Mouse (Mus musculus): ENCODE data around the gene Nln. TPM values are rescaled to one million over a fixed set of nuclear protein-coding genes. Genes with fewer than 3 reads are reported as not detected.

The Nln gene
- polyA plus RNA-seq, 1 experiment: 10.8 TPM

- H3K27me3 ChIP-seq (ENCODE audit: control insufficient read depth, insufficient read depth, insufficient read length): no peaks in the 10 kb centered on the region
- H3ac ChIP-seq (ENCODE audit: control insufficient read depth, insufficient read length): no peak overlapping the region
- H3K36me3 ChIP-seq (ENCODE audit: control insufficient read depth, insufficient read depth): no peaks in the 10 kb centered on the region
- TF ChIP-seq MYOD1 (IDR thresholded peaks at IDR 0.05; ENCODE audit: control insufficient read depth in 1 of 3, insufficient read length in 2 of 3, low read depth in 2 of 3) (no peak), TCF12 (IDR thresholded peaks at IDR 0.05; ENCODE audit: insufficient read depth, poor library complexity, severe bottlenecking) (no peak), MAX (IDR thresholded peaks at IDR 0.05; ENCODE audit: low read depth) (no peak), CEBPB (IDR thresholded peaks at IDR 0.05; ENCODE audit: insufficient read depth, poor library complexity, severe bottlenecking) (no peak), USF1 (IDR thresholded peaks at IDR 0.05; ENCODE audit: low read depth) (no peak), REST (IDR thresholded peaks at IDR 0.05; ENCODE audit: insufficient read depth, insufficient read length) (no peak), TCF3 (IDR thresholded peaks at IDR 0.05; ENCODE audit: insufficient read length, low read depth) (no peak), POLR2A (IDR thresholded peaks at IDR 0.05; ENCODE audit: insufficient read length, low read depth) (no peak), SRF (IDR thresholded peaks at IDR 0.05; ENCODE audit: control insufficient read depth, insufficient read length, low read depth) (no peak), E2F4 (IDR thresholded peaks at IDR 0.05; ENCODE audit: insufficient read depth) (no peak), MYOG (IDR thresholded peaks at IDR 0.05; ENCODE audit: control insufficient read depth in 1 of 3, insufficient read depth in 1 of 3, insufficient read length in 2 of 3, low read depth in 2 of 3) (no peak), POLR2AphosphoS2 (IDR thresholded peaks at IDR 0.05; ENCODE audit: insufficient read length, low read depth) (no peak)
- no peaks in the 10 kb centered on the region for H3K79me2 ChIP-seq (ENCODE audit: control insufficient read depth, insufficient read depth)
- H3K4me3 ChIP-seq: no peak overlapping the region
- no peak overlapping the region for H3K4me2 ChIP-seq (ENCODE audit: low read depth)
Measured at GRCm38 (mm10) chr13:104005231-104005845, 104.1 kb downstream of the Nln start.

GRCm38 (mm10) chr13:103994085-103994455, 115.3 kb downstream of the Nln start:
- no peaks in the 10 kb centered on the region for H3K79me2 ChIP-seq (ENCODE audit: control insufficient read depth, insufficient read depth)
- no peaks in the 10 kb centered on the region for H3K36me3 ChIP-seq (ENCODE audit: control insufficient read depth, insufficient read depth)
- H3ac ChIP-seq (ENCODE audit: control insufficient read depth, insufficient read length): no peak overlapping the region
- H3K27me3 ChIP-seq (ENCODE audit: control insufficient read depth, insufficient read depth, insufficient read length): no peaks in the 10 kb centered on the region
- H3K4me3 ChIP-seq: no peak overlapping the region
- no peak for TF ChIP-seq TCF3 (IDR thresholded peaks at IDR 0.05; ENCODE audit: insufficient read length, low read depth)
- TF ChIP-seq SRF (IDR thresholded peaks at IDR 0.05; ENCODE audit: control insufficient read depth, insufficient read length, low read depth): no peak
- no peak for TF ChIP-seq E2F4 (IDR thresholded peaks at IDR 0.05; ENCODE audit: insufficient read depth)
- TF ChIP-seq MYOG (IDR thresholded peaks at IDR 0.05; ENCODE audit: control insufficient read depth in 1 of 3, insufficient read depth in 1 of 3, insufficient read length in 2 of 3, low read depth in 2 of 3): no peak
- no peak for TF ChIP-seq TCF12 (IDR thresholded peaks at IDR 0.05; ENCODE audit: insufficient read depth, poor library complexity, severe bottlenecking)
- no peak for TF ChIP-seq MAX (IDR thresholded peaks at IDR 0.05; ENCODE audit: low read depth)
- TF ChIP-seq POLR2A (IDR thresholded peaks at IDR 0.05; ENCODE audit: insufficient read length, low read depth): no peak
- TF ChIP-seq MYOD1 (IDR thresholded peaks at IDR 0.05; ENCODE audit: control insufficient read depth in 1 of 3, insufficient read length in 2 of 3, low read depth in 2 of 3): no peak
- TF ChIP-seq REST (IDR thresholded peaks at IDR 0.05; ENCODE audit: insufficient read depth, insufficient read length): no peak
- no peak for TF ChIP-seq USF1 (IDR thresholded peaks at IDR 0.05; ENCODE audit: low read depth)
- TF ChIP-seq CEBPB (IDR thresholded peaks at IDR 0.05; ENCODE audit: insufficient read depth, poor library complexity, severe bottlenecking): no peak
- TF ChIP-seq POLR2AphosphoS2 (IDR thresholded peaks at IDR 0.05; ENCODE audit: insufficient read length, low read depth): no peak
- H3K4me2 ChIP-seq (ENCODE audit: low read depth): no peak overlapping the region

GRCm38 (mm10) chr13:103993142-103994084, 116.0 kb downstream of the Nln start:
- TF ChIP-seq USF1 (IDR thresholded peaks at IDR 0.05; ENCODE audit: low read depth): no peak
- no peak for TF ChIP-seq MYOG (IDR thresholded peaks at IDR 0.05; ENCODE audit: control insufficient read depth in 1 of 3, insufficient read depth in 1 of 3, insufficient read length in 2 of 3, low read depth in 2 of 3)
- TF ChIP-seq TCF12 (IDR thresholded peaks at IDR 0.05; ENCODE audit: insufficient read depth, poor library complexity, severe bottlenecking): no peak
- TF ChIP-seq MAX (IDR thresholded peaks at IDR 0.05; ENCODE audit: low read depth): no peak
- no peak for TF ChIP-seq REST (IDR thresholded peaks at IDR 0.05; ENCODE audit: insufficient read depth, insufficient read length)
- no peak for TF ChIP-seq SRF (IDR thresholded peaks at IDR 0.05; ENCODE audit: control insufficient read depth, insufficient read length, low read depth)
- no peak for TF ChIP-seq POLR2AphosphoS2 (IDR thresholded peaks at IDR 0.05; ENCODE audit: insufficient read length, low read depth)
- no peak for TF ChIP-seq TCF3 (IDR thresholded peaks at IDR 0.05; ENCODE audit: insufficient read length, low read depth)
- TF ChIP-seq E2F4 (IDR thresholded peaks at IDR 0.05; ENCODE audit: insufficient read depth): no peak
- no peak for TF ChIP-seq CEBPB (IDR thresholded peaks at IDR 0.05; ENCODE audit: insufficient read depth, poor library complexity, severe bottlenecking)
- no peak for TF ChIP-seq MYOD1 (IDR thresholded peaks at IDR 0.05; ENCODE audit: control insufficient read depth in 1 of 3, insufficient read length in 2 of 3, low read depth in 2 of 3)
- TF ChIP-seq POLR2A (IDR thresholded peaks at IDR 0.05; ENCODE audit: insufficient read length, low read depth): no peak
- H3K27me3 ChIP-seq (ENCODE audit: control insufficient read depth, insufficient read depth, insufficient read length): no peaks in the 10 kb centered on the region
- H3K4me2 ChIP-seq (ENCODE audit: low read depth): no peak overlapping the region
- no peak overlapping the region for H3ac ChIP-seq (ENCODE audit: control insufficient read depth, insufficient read length)
- H3K4me3 ChIP-seq: no peak overlapping the region
- H3K79me2 ChIP-seq (ENCODE audit: control insufficient read depth, insufficient read depth): no peaks in the 10 kb centered on the region
- H3K36me3 ChIP-seq (ENCODE audit: control insufficient read depth, insufficient read depth): no peaks in the 10 kb centered on the region

GRCm38 (mm10) chr13:103986660-103987059, 122.8 kb downstream of the Nln start:
- Histone ChIP-seq H3K79me2 (ENCODE audit: control insufficient read depth, insufficient read depth) (no peaks in the 10 kb centered on the region), H3ac (ENCODE audit: control insufficient read depth, insufficient read length) (no peak overlapping the region), H3K36me3 (ENCODE audit: control insufficient read depth, insufficient read depth) (no peaks in the 10 kb centered on the region), H3K4me3 (no peak overlapping the region), H3K27me3 (ENCODE audit: control insufficient read depth, insufficient read depth, insufficient read length) (no peaks in the 10 kb centered on the region), H3K4me2 (ENCODE audit: low read depth) (no peak overlapping the region)
- TF ChIP-seq POLR2AphosphoS2 (IDR thresholded peaks at IDR 0.05; ENCODE audit: insufficient read length, low read depth) (no peak), USF1 (IDR thresholded peaks at IDR 0.05; ENCODE audit: low read depth) (no peak), REST (IDR thresholded peaks at IDR 0.05; ENCODE audit: insufficient read depth, insufficient read length) (no peak), CEBPB (IDR thresholded peaks at IDR 0.05; ENCODE audit: insufficient read depth, poor library complexity, severe bottlenecking) (no peak), POLR2A (IDR thresholded peaks at IDR 0.05; ENCODE audit: insufficient read length, low read depth) (no peak)
